16 mouse cellular contexts compared by ENCODE assay signal in the genomic region with DNA sequence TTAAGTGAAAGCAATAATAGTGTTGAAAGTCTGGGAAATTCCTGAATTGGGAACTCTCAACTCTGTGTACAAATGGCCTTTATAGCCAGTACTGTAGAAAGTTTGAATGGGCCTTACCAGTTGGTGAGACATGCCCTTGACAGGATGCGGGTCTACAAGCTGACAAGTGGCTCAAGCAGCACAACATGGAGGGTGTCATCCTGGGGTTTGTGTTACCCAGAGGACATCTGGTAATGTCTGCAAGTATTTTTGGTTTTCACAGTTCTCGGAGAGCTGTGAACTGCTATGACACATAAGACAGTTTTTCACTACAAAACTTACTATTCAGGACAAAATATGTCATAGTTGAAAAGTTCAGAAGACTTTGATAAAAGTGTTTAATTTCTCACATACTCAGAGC.
"Had no signal": no experiment of that assay in that cellular context is flagged by ENCODE, and none has a peak within 500 bp of the region (broad histone marks: within the 10 kb centered on the region; RNA-seq: fewer than 3 reads in every experiment).

No protein-coding gene starts in this region.

- DNase-seq: retina, postnatal 1 day; right cerebral cortex, adult 18-20 months; right cerebral cortex, postnatal 14 days; right cerebral cortex, postnatal 25 days; right cerebral cortex, postnatal 4 days; spleen, adult 18-20 months; thymus, adult 18-20 months; thymus, adult 2 months; thymus, postnatal 14 days; thymus, postnatal 25 days; thymus, postnatal 36 days; thymus, postnatal 4 days had no signal

- H3K9me3 ChIP-seq: neural tube, embryonic 13.5 days; neural tube, embryonic 15.5 days; stomach, embryonic 15.5 days had no signal

- H3K4me1 ChIP-seq: neural tube, embryonic 15.5 days; stomach, embryonic 15.5 days had no signal

- H3K36me3 ChIP-seq: neural tube, embryonic 13.5 days; neural tube, embryonic 15.5 days; stomach, embryonic 15.5 days had no signal

- H3K9ac ChIP-seq: neural tube, embryonic 13.5 days; neural tube, embryonic 15.5 days; stomach, embryonic 15.5 days had no signal

- H3K27ac ChIP-seq: neural tube, embryonic 13.5 days; neural tube, embryonic 15.5 days; stomach, embryonic 15.5 days; stomach, postnatal 0 days had no signal

- H3K27me3 ChIP-seq: neural tube, embryonic 13.5 days; neural tube, embryonic 15.5 days; stomach, embryonic 15.5 days had no signal

- H3K4me3 ChIP-seq: neural tube, embryonic 13.5 days; neural tube, embryonic 15.5 days; stomach, embryonic 15.5 days had no signal

- H3K4me2 ChIP-seq: neural tube, embryonic 13.5 days; neural tube, embryonic 15.5 days; stomach, embryonic 15.5 days had no signal
